Mouse (Mus musculus) erythroblast, embryonic 14.5 days (primary cell): Measurements from ENCODE around the gene Arhgef7. TPM values are rescaled to one million over a fixed set of nuclear protein-coding genes. Genes with fewer than 3 reads are reported as not detected.

Experiments used
- H3K27me3 ChIP-seq: 2 replicates; pipeline ENCODE4 v1.6.1; 2012; ENCODE audit warnings: inconsistent platforms; ENCODE audit not compliant: control insufficient read depth
- H3K36me3 ChIP-seq: 2 replicates; pipeline ENCODE4 v1.6.1; 2012; ENCODE audit warnings: mild to moderate bottlenecking, inconsistent platforms; ENCODE audit not compliant: control insufficient read depth
- H3K4me1 ChIP-seq: 2 replicates; pipeline ENCODE4 v1.6.1; 2012; ENCODE audit warnings: inconsistent platforms; ENCODE audit not compliant: control insufficient read depth
- H3K4me3 ChIP-seq: replicated peaks from 2 replicates; pipeline ENCODE3; 2012; ENCODE audit warnings: moderate library complexity, mild to moderate bottlenecking, inconsistent platforms
- H3K9me3 ChIP-seq: 2 replicates; pipeline ENCODE4 v1.6.1; 2012; ENCODE audit warnings: low read length, inconsistent platforms, mixed read lengths; ENCODE audit not compliant: control insufficient read depth
- GATA1 ChIP-seq: IDR thresholded peaks from 2 replicates; pipeline ENCODE4 v1.6.1; 2012; ENCODE audit warnings: low read length, inconsistent platforms, mixed read lengths
- TAL1 ChIP-seq: IDR thresholded peaks from 3 replicates; pipeline ENCODE4 v1.6.1; 2012; ENCODE audit warnings: low read length, inconsistent platforms, mixed read lengths
- polyA plus RNA-seq: library from polyadenylated mRNA; stranded (reverse); fragments of >175 nt; gene quantifications from 2 replicates; pipeline ENCODE4 v1.2.3, GENCODE M21; 2012

Arhgef7 gene
- polyA plus RNA-seq, 1 experiment = 1.1 TPM

DNA sequence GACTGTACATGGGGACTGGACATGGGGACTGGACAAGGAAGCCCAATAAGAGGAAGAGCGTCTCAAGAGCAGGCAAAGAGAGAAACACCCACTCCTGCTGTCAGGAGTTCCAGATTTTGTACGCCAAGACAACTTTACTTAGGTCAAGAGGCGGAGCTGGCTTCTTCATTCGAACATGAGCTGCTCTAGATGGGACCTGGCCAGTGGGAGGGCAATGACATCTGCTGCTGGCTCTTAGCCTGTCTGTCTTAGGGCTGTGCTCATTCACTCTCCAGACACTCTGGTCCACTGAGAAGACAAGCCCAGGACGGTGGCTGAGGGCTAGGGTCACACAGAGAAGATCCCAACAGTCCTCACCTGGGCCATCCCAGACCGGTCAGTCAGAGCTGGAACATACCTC lies 9.6 kb downstream of the Arhgef7 start:
- H3K4me3 ChIP-seq = no peak overlapping the region
- no peaks in the 10 kb centered on the region for H3K27me3 ChIP-seq
- H3K36me3 ChIP-seq = no peaks in the 10 kb centered on the region; the same call in 1 of the 2 replicates
- TF ChIP-seq GATA1 = no peak
- no peak for TF ChIP-seq TAL1
- peaks cover 2% of the 10 kb centered on the region; the same call in 1 of the 2 replicates for H3K9me3 ChIP-seq
- no peaks in the 10 kb centered on the region for H3K4me1 ChIP-seq

DNA sequence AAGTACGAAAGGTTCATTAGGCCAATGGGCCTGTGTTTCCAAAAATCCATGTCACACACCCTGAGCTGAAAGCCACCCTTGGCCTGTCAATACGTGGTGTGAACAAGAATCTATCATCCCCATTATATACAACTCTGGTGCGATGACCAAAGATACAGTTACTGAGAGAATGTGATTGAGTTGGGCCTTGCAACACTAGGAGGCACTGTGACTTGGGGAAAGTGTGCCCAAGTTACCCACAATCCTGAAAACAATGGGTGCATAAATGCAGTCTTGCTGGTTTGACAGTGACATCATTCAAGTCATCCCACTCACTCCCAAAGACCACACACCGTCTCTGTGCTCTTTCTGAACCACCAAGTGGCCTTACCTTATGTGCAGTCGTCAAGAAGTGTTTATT lies 11.6 kb downstream of the Arhgef7 start:
- no peak overlapping the region for H3K4me3 ChIP-seq
- TF ChIP-seq GATA1 (no peak), TAL1 (no peak)
- H3K27me3 ChIP-seq = no peaks in the 10 kb centered on the region
- H3K9me3 ChIP-seq = peaks cover under 1% of the 10 kb centered on the region; the same call in 1 of the 2 replicates
- H3K36me3 ChIP-seq = no peaks in the 10 kb centered on the region; the same call in 1 of the 2 replicates
- no peaks in the 10 kb centered on the region for H3K4me1 ChIP-seq

DNA sequence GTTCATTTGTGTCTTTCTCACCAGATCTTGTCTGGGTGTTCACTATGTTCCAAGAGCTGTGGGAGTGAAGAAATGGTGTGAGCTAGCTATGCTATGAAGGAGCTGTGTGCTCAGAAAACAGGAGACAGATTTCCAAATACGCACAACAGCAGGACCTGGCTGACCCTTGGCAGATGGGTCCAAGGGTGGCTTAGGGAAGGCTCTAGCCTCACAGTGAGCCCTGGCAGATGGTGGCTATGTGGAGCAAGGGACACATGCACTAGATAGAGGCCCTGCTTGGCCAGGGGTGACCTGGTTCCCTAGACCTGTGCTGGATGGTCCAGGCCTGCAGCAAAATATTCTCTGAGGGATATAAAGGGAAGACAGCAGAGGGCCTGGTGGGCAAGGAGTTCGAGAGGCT lies 13.3 kb downstream of the Arhgef7 start:
- Histone ChIP-seq H3K4me1 (no peaks in the 10 kb centered on the region), H3K9me3 (no peaks in the 10 kb centered on the region), H3K4me3 (no peak overlapping the region), H3K36me3 (no peaks in the 10 kb centered on the region), H3K27me3 (no peaks in the 10 kb centered on the region)
- no peak for TF ChIP-seq TAL1
- no peak for TF ChIP-seq GATA1

DNA sequence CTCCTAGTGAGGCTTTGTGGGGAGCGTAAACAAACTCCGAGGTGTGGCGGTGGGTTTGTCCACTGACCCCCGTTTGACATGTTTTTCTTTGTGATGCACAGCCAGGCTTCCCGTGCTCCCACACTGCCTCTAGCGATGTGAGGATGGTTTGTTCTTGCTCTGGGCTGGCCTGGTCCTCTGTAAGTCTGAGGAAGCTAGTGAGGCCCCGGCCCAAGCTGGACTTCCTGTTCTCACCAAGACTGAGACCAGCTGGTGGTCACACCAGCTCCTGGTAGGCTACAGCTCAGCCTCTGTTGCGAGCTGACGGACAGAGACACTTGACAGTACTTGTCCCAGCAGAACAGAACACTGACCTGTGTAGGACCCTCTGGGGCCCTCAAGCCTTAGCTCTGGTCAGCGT lies 16.1 kb downstream of the Arhgef7 start:
- H3K4me1 ChIP-seq = no peaks in the 10 kb centered on the region
- H3K9me3 ChIP-seq = no peaks in the 10 kb centered on the region
- no peak for TF ChIP-seq GATA1
- no peak for TF ChIP-seq TAL1
- no peaks in the 10 kb centered on the region for H3K27me3 ChIP-seq
- H3K36me3 ChIP-seq = no peaks in the 10 kb centered on the region
- no peak overlapping the region for H3K4me3 ChIP-seq

DNA sequence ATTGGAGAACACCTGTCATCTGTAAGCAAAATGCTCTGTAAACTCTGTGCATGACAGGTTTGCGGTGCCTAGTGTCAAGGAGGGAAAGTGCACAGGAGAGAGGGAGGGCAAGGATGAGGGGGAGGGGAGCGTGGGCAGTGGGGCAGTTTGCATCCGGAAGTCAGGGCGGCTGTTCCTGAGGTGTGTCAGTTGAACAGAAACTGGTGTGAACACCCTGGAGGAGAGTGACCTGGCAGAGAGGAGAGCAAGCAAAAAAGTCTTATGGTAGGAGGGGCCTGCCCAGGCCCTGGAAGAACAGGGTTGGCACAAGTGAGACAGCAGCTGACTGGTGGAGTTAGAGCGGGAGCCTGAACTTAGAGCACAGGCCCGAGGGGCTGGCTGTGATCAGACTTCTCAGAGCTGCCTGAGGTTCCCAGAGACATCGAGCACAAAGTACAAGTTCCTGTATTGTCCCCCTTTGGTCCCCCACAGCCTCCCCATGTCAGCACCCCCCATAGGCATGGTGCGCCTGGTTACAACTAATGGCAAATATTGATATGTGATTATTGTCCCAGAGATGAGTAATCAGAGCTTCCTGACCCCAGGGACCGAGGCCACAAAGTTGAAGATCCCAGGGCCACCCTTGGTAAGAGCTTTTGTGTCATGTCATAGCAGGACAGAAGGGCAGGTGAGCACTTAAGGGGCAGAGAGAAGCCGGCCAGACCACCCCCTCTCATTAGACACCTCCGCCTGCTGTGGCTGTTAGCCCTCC lies 19.5 kb downstream of the Arhgef7 start:
- Histone ChIP-seq H3K4me3 (no peak overlapping the region), H3K27me3 (no peaks in the 10 kb centered on the region), H3K36me3 (no peaks in the 10 kb centered on the region), H3K9me3 (no peaks in the 10 kb centered on the region), H3K4me1 (no peaks in the 10 kb centered on the region)
- no peak for TF ChIP-seq TAL1
- TF ChIP-seq GATA1 = no peak

DNA sequence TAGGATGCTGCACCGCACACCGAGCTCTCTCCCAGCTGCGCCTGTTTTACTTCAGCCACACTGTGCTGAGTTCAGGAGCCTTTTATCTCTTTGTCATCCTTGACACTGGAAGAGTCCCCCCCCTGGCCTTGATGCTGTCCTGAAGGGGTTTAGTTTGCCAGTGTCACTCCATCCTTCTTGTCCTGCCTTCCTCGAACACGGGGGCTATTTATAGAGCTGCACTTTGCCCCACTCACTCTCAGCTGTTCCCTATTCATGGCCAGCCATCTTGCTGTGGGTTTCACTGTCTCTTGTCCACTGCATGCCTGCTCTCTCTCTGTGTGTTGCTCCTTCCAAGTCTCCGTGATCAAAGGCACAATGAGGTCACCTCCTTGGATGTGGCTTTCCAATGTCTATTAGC lies 22.0 kb downstream of the Arhgef7 start:
- no peaks in the 10 kb centered on the region for H3K4me1 ChIP-seq
- H3K9me3 ChIP-seq = no peaks in the 10 kb centered on the region
- H3K4me3 ChIP-seq = no peak overlapping the region
- H3K36me3 ChIP-seq = no peaks in the 10 kb centered on the region
- no peaks in the 10 kb centered on the region for H3K27me3 ChIP-seq
- TF ChIP-seq GATA1 = no peak

DNA sequence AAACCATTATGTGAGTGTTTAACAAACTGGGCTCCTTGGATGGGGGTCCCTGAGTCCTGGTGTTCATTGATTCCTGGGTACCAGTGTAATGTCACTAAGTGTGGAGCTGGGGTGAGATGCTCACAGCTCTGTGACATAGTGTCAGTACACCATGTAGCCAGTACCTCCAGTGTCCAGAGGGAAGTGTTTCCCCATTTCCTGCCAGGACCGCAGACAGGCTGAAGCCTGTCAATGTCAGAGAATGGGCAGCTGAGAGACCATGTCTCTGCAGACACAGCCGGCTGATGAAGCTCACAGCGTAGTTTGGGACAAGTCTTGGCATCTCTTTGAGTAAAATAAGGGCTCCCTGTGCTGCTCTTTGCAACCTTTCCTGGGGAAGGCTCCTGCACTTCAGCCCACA lies 24.8 kb downstream of the Arhgef7 start:
- Histone ChIP-seq H3K36me3 (no peaks in the 10 kb centered on the region), H3K4me1 (peaks cover 5% of the 10 kb centered on the region), H3K9me3 (no peaks in the 10 kb centered on the region), H3K27me3 (no peaks in the 10 kb centered on the region), H3K4me3 (no peak overlapping the region)
- no peak for TF ChIP-seq GATA1
- TF ChIP-seq TAL1 = no peak

DNA sequence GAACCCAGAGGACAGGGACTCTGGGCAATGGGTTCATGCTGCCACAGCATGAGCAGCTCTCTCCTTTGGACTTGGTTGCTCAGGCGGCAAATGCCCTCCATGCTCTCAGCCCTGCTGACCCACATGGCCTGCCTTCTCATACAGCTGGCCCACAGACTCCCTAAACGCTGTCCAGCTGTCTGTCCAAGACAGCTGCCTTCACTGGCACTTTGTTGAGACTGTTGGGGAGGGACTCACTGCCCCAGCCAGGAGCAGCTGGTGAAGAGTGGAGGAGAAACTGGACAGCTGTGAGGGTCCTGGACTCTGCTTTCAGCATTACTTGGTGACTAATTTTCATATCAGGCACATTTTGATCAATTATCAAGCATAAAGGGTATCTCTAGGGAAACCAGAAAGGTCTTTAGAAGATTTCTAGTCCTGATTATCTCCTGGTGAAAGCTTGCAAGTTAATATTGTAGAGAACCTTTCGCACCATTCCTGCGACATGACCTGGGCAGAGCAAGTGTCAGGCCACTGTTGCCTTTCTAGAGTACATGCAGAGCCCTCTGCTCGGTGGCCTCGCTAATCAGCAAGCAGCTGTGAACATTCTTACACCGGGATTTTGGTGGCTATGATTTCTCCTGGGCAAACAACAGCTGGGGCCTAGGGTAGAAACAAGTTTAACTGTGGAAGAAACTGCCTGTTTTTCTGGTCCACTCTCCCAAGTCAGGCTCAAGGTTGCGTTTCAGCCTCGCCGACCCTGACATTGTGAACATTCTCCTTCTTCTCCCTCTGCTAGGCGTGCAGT lies 25.8 kb downstream of the Arhgef7 start:
- no peaks in the 10 kb centered on the region for H3K36me3 ChIP-seq
- TF ChIP-seq GATA1 (no peak), TAL1 (no peak)
- no peaks in the 10 kb centered on the region for H3K9me3 ChIP-seq
- H3K27me3 ChIP-seq = no peaks in the 10 kb centered on the region
- peaks cover 12% of the 10 kb centered on the region for H3K4me1 ChIP-seq
- H3K4me3 ChIP-seq = no peak overlapping the region

DNA sequence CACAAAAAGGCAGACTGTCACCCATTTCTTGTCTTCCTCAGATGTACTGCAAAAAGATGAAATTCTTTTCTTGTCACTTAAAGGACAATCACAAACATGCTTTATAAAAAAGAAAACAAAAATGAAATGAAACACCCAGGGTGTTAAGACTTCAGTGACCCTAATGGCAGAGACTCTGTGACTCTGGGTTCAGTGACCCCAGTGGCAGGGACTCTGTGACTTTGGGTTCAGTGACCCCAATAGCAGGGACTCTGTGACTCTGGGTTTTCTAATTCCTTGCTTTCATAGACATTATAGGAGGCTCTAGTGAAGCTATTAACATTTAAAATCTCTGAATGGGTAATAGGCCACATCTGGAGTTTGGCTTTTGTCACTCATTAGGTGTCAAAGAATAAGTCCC lies 27.2 kb downstream of the Arhgef7 start:
- TF ChIP-seq TAL1 = no peak
- no peak for TF ChIP-seq GATA1
- H3K4me3 ChIP-seq = no peak overlapping the region
- no peaks in the 10 kb centered on the region for H3K36me3 ChIP-seq
- H3K27me3 ChIP-seq = no peaks in the 10 kb centered on the region
- peaks cover 25% of the 10 kb centered on the region for H3K4me1 ChIP-seq
- no peaks in the 10 kb centered on the region for H3K9me3 ChIP-seq
